Mouse (Mus musculus): ENCODE measurements around the gene Psmb5.

- TF ChIP-seq CTCF (IDR thresholded peaks at IDR 0.05; ENCODE audit: insufficient read depth, low read length): no peak
- TF ChIP-seq POLR2A (IDR thresholded peaks at IDR 0.05; ENCODE audit: borderline replicate concordance, extremely low read depth, low read depth, low read length): no peak
Measured at GRCm38 (mm10) chr14:54632252-54632651, 14.4 kb upstream of the Psmb5 start.

Measured in lung, adult 2 months (tissue).